Mouse (Mus musculus): Measurements from ENCODE around the gene Vmn1r73.

The Vmn1r73 gene

DNA sequence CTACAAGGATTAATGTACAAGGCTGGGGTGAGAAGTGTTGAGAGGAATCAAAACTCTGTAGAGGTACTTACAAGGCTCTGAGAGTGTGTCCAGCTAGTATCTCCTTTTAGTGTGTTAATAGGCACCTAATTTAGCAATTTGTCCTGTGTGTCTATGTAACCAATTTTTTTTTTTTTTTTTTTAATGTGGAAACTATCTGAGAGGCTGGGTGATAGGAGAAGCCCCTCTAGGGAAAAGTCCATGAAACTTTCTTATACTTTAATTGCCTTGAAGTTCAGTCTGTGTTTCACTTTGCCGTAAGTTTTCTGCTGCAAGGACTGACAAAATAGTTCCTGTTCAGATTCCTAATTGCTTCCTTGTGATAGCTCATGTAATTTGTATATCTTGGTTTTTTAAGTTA, at the start of gene Vmn1r73:
Vmn1r73 (plus strand) TSS at position 301 of the 400 bp plus-strand sequence.
- DNase-seq = no peak

Measured in cerebellum, postnatal 25 days (tissue).